Mouse (Mus musculus) cortical plate, adult 2 months (tissue): ENCODE data around the gene Ralgapa1.

Experiments used
- CTCF ChIP-seq: fragments of 200-500 bp; IDR thresholded peaks from 2 replicates; pipeline ENCODE4 v1.5.1; 2011; ENCODE audit warnings: mild to moderate bottlenecking, control low read depth, low read length; ENCODE audit not compliant: insufficient read depth; ENCODE audit errors: extremely low read depth
- POLR2A ChIP-seq: fragments of 200-500 bp; IDR thresholded peaks from 2 replicates; pipeline ENCODE4 v1.6.1; 2011; ENCODE audit warnings: mild to moderate bottlenecking, low read length, control low read depth; ENCODE audit not compliant: insufficient read depth; ENCODE audit errors: extremely low read depth

GRCm38 (mm10) chr12:55565206-55565605, 255.8 kb downstream of the Ralgapa1 start, which contains the start of gene Aldoart2:
- TF ChIP-seq POLR2A, result no peak
- no peak for TF ChIP-seq CTCF
